Mouse (Mus musculus) liver, embryonic 14.5 days (tissue): ENCODE results near the gene Rps7. TPM values are rescaled to one million over a fixed set of nuclear protein-coding genes. Genes with fewer than 3 reads are reported as not detected.

Experiments used
- ATAC-seq: fragments of 200-750 bp; cut with Nextera tagmentation; 2 replicates; pipeline ENCODE4 v1.8.0; 2017; ENCODE audit warnings: moderate number of reproducible peaks, mild to moderate bottlenecking, moderate library complexity; ENCODE audit not compliant: insufficient read depth
- DNase-seq, 3 experiments: peaks; one replicate each; pipeline ENCODE4 v3.0.0-alpha.2; 2012 to 2013; ENCODE audit warnings: low read depth in 3 of 3, low spot score in 3 of 3
- H3K27ac ChIP-seq: fragments of 300-500 bp; sonication (generic); 2 replicates; pipeline ENCODE4 v1.5.1; 2014; ENCODE audit warnings: moderate library complexity, mild to moderate bottlenecking, control low read depth, inconsistent platforms
- H3K27me3 ChIP-seq: fragments of 300-500 bp; sonication (generic); 2 replicates; pipeline ENCODE4 v1.6.1; 2014; ENCODE audit warnings: mild to moderate bottlenecking, low read length, moderate library complexity; ENCODE audit not compliant: control insufficient read depth, insufficient read depth
- H3K36me3 ChIP-seq: fragments of 300-500 bp; sonication (generic); replicated peaks from 2 replicates; pipeline ENCODE4 v1.6.1; 2014; ENCODE audit warnings: low read depth; ENCODE audit not compliant: control insufficient read depth, insufficient read depth
- H3K4me1 ChIP-seq, 2 experiments: fragments of 200-500 bp in 1 of 2; fragments of 300-500 bp in 1 of 2; sonication (generic) in 1 of 2; replicated peaks; 2 replicates each; pipeline ENCODE4 v1.6.1; 2012 to 2014; ENCODE audit warnings: antibody characterized with exemption in 1 of 2, inconsistent platforms in 1 of 2, low read length in 1 of 2; ENCODE audit not compliant: control insufficient read depth in 2 of 2, insufficient read depth in 2 of 2
- H3K4me2 ChIP-seq: fragments of 300-500 bp; sonication (generic); 2 replicates; pipeline ENCODE4 v1.6.1; 2014; ENCODE audit warnings: low read depth, mild to moderate bottlenecking, control low read depth, moderate library complexity
- H3K4me3 ChIP-seq, 2 experiments: fragments of 200-500 bp in 1 of 2; fragments of 300-500 bp in 1 of 2; sonication (generic) in 1 of 2; 2 replicates each; pipeline ENCODE4 v1.5.1; 2012 to 2014; ENCODE audit warnings: low read depth in 2 of 2, low read length in 2 of 2, mild to moderate bottlenecking in 2 of 2, control low read depth in 1 of 2, inconsistent platforms in 1 of 2, moderate library complexity in 1 of 2; ENCODE audit not compliant: insufficient read depth in 1 of 2
- H3K9ac ChIP-seq: fragments of 300-500 bp; sonication (generic); replicated peaks from 2 replicates; pipeline ENCODE4 v1.6.1; 2014; ENCODE audit warnings: mild to moderate bottlenecking, control low read depth, moderate library complexity
- H3K9me3 ChIP-seq: fragments of 300-500 bp; sonication (generic); 2 replicates; pipeline ENCODE4 v1.6.1; 2016; ENCODE audit warnings: low read length, mixed read lengths; ENCODE audit not compliant: control insufficient read depth
- CTCF ChIP-seq: IDR thresholded peaks from 2 replicates; pipeline ENCODE4 v1.5.1; 2016; ENCODE audit warnings: antibody characterized with exemption, low read depth, control low read depth
- EP300 ChIP-seq: IDR thresholded peaks from 2 replicates; pipeline ENCODE4 v1.6.1; 2016; ENCODE audit warnings: antibody characterized with exemption, low read depth
- WGBS: fragments of 180-500 bp; shearing (Covaris S2); extraction: QIAGEN DNeasy Blood & Tissue Kit; methylation state at CpG from one replicate; pipeline ENCODE4 v1.1.7; 2014; ENCODE audit not compliant: insufficient replicate concordance; 5-methylcytosine and 5-hydroxymethylcytosine counted together
- polyA plus RNA-seq, 2 experiments: library from polyadenylated mRNA; depleted of rRNA in 1 of 2; stranded (reverse) in 1 of 2; unstranded in 1 of 2; fragments of >200 nt; fragmentation: Nextera tagmentation in 1 of 2; extraction: Ambion mirVana in 1 of 2; gene quantifications; 2 replicates each; pipeline versions ENCODE4 v1.2.1 to v1.2.3; 2012 to 2014

The Rps7 gene
- polyA plus RNA-seq, 2 experiments = 604 to 640 TPM

DNA sequence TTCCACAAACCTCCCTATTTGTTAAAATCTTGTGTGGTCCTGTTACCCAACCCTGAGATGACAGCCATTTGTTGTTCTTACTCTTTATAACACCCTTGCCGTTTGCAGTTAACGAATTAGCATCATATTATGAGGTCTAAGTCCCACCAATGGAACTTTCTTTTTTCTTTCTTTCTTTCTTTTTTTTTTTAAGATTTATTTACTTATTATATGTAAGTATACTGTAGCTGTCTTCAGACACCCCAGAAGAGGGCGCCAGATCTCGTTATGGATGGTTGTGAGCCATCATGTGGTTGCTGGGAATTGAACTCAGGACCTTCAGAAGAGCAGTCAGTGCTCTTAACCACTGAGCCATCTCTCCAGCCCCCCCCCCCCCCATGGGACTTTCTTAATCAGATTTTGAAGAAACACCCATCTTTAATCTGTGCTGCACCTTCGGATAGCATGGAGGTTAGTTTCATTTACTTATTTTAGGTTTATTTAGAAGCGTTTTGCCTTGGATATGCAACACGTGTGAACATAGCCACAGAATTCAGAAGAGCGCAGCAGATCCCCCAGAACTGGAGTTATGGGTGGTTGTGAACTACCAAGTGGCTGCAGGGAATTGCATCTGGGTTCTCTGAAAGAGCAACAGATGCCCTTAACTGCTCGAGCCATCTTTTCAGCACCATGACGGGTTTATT lies 38.4 kb upstream of the Rps7 start:
- TF ChIP-seq EP300 (no peak), CTCF (no peak)
- no peak overlapping the region for H3K4me3 ChIP-seq
- WGBS = 63% methylated on average over 10 of the region's 10 CpGs
- H3K9me3 ChIP-seq = no peaks in the 10 kb centered on the region
- H3K4me2 ChIP-seq = peak overlapping the region; percentile 71
- H3K36me3 ChIP-seq = no peaks in the 10 kb centered on the region
- H3K27me3 ChIP-seq = no peaks in the 10 kb centered on the region
- no peak overlapping the region for H3K9ac ChIP-seq
- ATAC-seq (no peak), DNase-seq (no peak)
- H3K4me1 ChIP-seq = peaks cover 0 to 13% of the 10 kb centered on the region in 2 experiments; a peak in 3 of 4 replicates
- no peak overlapping the region for H3K27ac ChIP-seq

DNA sequence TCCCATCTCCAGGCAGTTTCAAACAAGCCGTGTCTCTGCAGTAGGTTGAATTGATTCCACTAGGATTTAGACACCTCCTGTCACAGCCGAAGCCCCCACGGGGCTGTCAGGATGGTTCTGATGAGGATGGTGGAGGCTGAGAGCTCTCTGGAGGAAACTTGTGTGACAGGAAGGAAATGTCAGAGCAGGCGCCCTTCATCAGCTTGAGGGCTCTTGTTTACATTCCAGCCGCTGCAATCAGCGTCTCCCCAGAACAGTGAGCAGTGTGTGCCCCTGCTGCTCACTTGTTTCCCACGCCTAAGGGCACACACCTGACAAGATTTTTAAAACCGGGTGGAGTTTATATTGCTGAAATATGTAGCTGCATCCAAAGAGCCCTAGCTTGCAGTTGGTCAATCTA lies 31.5 kb upstream of the Rps7 start:
- no peak overlapping the region for H3K4me3 ChIP-seq
- H3K9me3 ChIP-seq = no peaks in the 10 kb centered on the region
- no peak overlapping the region for H3K9ac ChIP-seq
- DNase-seq (no peak), ATAC-seq (no peak)
- no peak overlapping the region for H3K4me2 ChIP-seq
- H3K27ac ChIP-seq = no peak overlapping the region
- TF ChIP-seq CTCF (no peak), EP300 (no peak)
- H3K4me1 ChIP-seq = 0 out of 4 replicates have a peak, but pooled peaks cover 0 to 10% of the 10 kb centered on the region in 2 experiments
- H3K27me3 ChIP-seq = no peaks in the 10 kb centered on the region
- WGBS = 16% methylated on average over 8 of the region's 8 CpGs
- no peaks in the 10 kb centered on the region for H3K36me3 ChIP-seq

- DNase-seq = no peak
- no peak overlapping the region for H3K9ac ChIP-seq
- TF ChIP-seq EP300 = no peak
- TF ChIP-seq CTCF = no peak
- H3K4me1 ChIP-seq = 0 out of 4 replicates have a peak, but pooled peaks cover 0 to 10% of the 10 kb centered on the region in 2 experiments
- ATAC-seq = no peak
- H3K4me3 ChIP-seq = no peak overlapping the region
- no peaks in the 10 kb centered on the region for H3K9me3 ChIP-seq
- H3K27me3 ChIP-seq = no peaks in the 10 kb centered on the region
- WGBS = 49% methylated on average over 4 of the region's 4 CpGs
- H3K4me2 ChIP-seq = no peak overlapping the region
- no peak overlapping the region for H3K27ac ChIP-seq
- no peaks in the 10 kb centered on the region for H3K36me3 ChIP-seq
These were observed 31.0 kb upstream of the Rps7 start for GRCm38 (mm10) chr12:28666734-28667133.

- Histone ChIP-seq H3K27me3 (no peaks in the 10 kb centered on the region), H3K9me3 (no peaks in the 10 kb centered on the region), H3K9ac (no peak overlapping the region), H3K4me3 (no peak overlapping the region), H3K27ac (no peak overlapping the region), H3K4me2 (no peak overlapping the region), H3K36me3 (peaks cover 11% of the 10 kb centered on the region), H3K4me1 (0 out of 4 replicates have a peak, but pooled peaks cover 0 to 10% of the 10 kb centered on the region in 2 experiments)
- 64% methylated on average over 4 of the region's 4 CpGs for WGBS
- DNase-seq (no peak), ATAC-seq (no peak)
- no peak for TF ChIP-seq EP300
- no peak for TF ChIP-seq CTCF
These were observed 26.9 kb upstream of the Rps7 start for GRCm38 (mm10) chr12:28662628-28663027.

GRCm38 (mm10) chr12:28649141-28650110 lies 13.7 kb upstream of the Rps7 start, which contains the start of gene Rnaseh1:
Gene Rnaseh1 (plus strand): TSS chr12:28649602.
- H3K9me3 ChIP-seq = no peaks in the 10 kb centered on the region
- peak within 1 kb of the TSS; percentile 86 for H3K9ac ChIP-seq
- peak within 1 kb of the TSS; percentile 95 for H3K4me2 ChIP-seq
- peak within 1 kb of the TSS; percentile 31 for H3K27ac ChIP-seq
- TF ChIP-seq CTCF = 0 out of 2 replicates have a peak, but pooled peaks have one; percentile 4
- TF ChIP-seq EP300 = no peak
- H3K27me3 ChIP-seq = no peaks in the 10 kb centered on the region
- peak within 1 kb of the TSS; percentile 83 to 89 for H3K4me3 ChIP-seq
- H3K4me1 ChIP-seq = peaks cover 7 to 9% of the 10 kb centered on the region in 2 experiments
- peaks cover 5% of the 10 kb centered on the region for H3K36me3 ChIP-seq
- DNase-seq (peak; percentile 73 to 77 (median 73)), ATAC-seq (peak; percentile 92)
- 2% methylated on average over 52 of the region's 52 CpGs for WGBS
